Mouse (Mus musculus) liver, postnatal 0 days (tissue): ENCODE measurements around the gene Fyb. TPM values are rescaled to one million over a fixed set of nuclear protein-coding genes. Genes with fewer than 3 reads are reported as not detected.

Experiments
- ATAC-seq: fragments of 200-750 bp; cut with Nextera tagmentation; 2 replicates; pipeline ENCODE4 v1.8.0; 2017; ENCODE audit warnings: mild to moderate bottlenecking, moderate library complexity
- DNase-seq: peaks from one replicate; pipeline ENCODE4 v3.0.0-alpha.2; 2016
- H3K27ac ChIP-seq: fragments of 300-500 bp; sonication (generic); 2 replicates; pipeline ENCODE4 v1.5.1; 2014; ENCODE audit warnings: antibody characterized with exemption, moderate library complexity, mild to moderate bottlenecking, low read depth
- H3K27me3 ChIP-seq: fragments of 300-500 bp; sonication (generic); 2 replicates; pipeline ENCODE4 v1.6.1; 2014; ENCODE audit warnings: low read length, control low read depth, mixed read lengths; ENCODE audit not compliant: insufficient read depth
- H3K36me3 ChIP-seq: fragments of 300-500 bp; sonication (generic); replicated peaks from 2 replicates; pipeline ENCODE4 v1.6.1; 2014; ENCODE audit warnings: mild to moderate bottlenecking, control low read depth, low read length, moderate library complexity, mixed read lengths; ENCODE audit not compliant: insufficient read depth
- H3K4me1 ChIP-seq: fragments of 300-500 bp; sonication (generic); 2 replicates; pipeline ENCODE4 v1.6.1; 2014; ENCODE audit warnings: antibody characterized with exemption, mild to moderate bottlenecking, control low read depth; ENCODE audit not compliant: insufficient read depth
- H3K4me2 ChIP-seq: fragments of 300-500 bp; sonication (generic); 2 replicates; pipeline ENCODE4 v1.6.1; 2014; ENCODE audit warnings: low read depth, mild to moderate bottlenecking, low read length, moderate library complexity, mixed read lengths
- H3K4me3 ChIP-seq: fragments of 300-500 bp; sonication (generic); 2 replicates; pipeline ENCODE4 v1.5.1; 2014; ENCODE audit warnings: low read depth, low read length
- H3K9ac ChIP-seq: fragments of 300-500 bp; sonication (generic); replicated peaks from 2 replicates; pipeline ENCODE4 v1.6.1; 2014; ENCODE audit warnings: mild to moderate bottlenecking, moderate library complexity
- H3K9me3 ChIP-seq: fragments of 300-500 bp; sonication (generic); 2 replicates; pipeline ENCODE4 v1.6.1; 2016; ENCODE audit warnings: mild to moderate bottlenecking, control low read depth, low read length, mixed read lengths
- CTCF ChIP-seq: sonication (generic); IDR thresholded peaks from 2 replicates; pipeline ENCODE4 v1.5.1; 2016; ENCODE audit warnings: antibody characterized with exemption, low read depth
- EP300 ChIP-seq: IDR thresholded peaks from 2 replicates; pipeline ENCODE4 v1.6.1; 2016; ENCODE audit warnings: antibody characterized with exemption, low read depth, mild to moderate bottlenecking
- WGBS: fragments of 180-500 bp; shearing (Covaris S2); extraction: QIAGEN DNeasy Blood & Tissue Kit; methylation state at CpG from one replicate; pipeline ENCODE4 v1.1.7; 2014; ENCODE audit not compliant: insufficient replicate concordance; 5-methylcytosine and 5-hydroxymethylcytosine counted together
- polyA plus RNA-seq: library from polyadenylated mRNA; unstranded; fragments of >200 nt; fragmentation: Nextera tagmentation; extraction: Ambion mirVana; gene quantifications from 2 replicates; pipeline ENCODE4 v1.2.1, GENCODE M21; 2015

The Fyb gene
- polyA plus RNA-seq, 1 experiment from 2014 or later = 29.7 TPM

DNA sequence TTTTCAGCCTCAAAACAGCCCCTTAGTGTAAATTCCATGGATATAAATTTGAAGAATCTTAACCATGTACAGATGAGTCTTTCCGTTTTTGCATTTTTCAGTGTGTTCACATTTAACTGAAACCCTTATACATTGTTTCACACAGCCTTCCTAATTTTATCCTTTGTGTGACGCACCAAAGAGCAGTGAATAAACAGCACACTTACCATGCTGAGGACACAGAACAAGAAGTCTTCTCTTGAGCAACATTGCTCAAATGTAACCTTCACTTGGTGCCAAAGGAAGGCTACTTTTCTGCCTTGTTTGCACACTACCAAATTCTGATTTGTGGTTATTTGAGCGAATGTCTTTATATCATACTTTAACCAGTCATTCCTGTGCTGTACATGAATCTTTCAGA, 122.8 kb downstream of the Fyb start:
- no peak for DNase-seq
- H3K4me3 ChIP-seq = no peak overlapping the region
- H3K27ac ChIP-seq = no peak overlapping the region
- no peaks in the 10 kb centered on the region for H3K27me3 ChIP-seq
- no peak overlapping the region for H3K4me2 ChIP-seq
- WGBS = 81% methylated on average over 3 of the region's 3 CpGs
- no peak for TF ChIP-seq EP300
- TF ChIP-seq CTCF = no peak
- H3K9ac ChIP-seq = no peak overlapping the region
- no peaks in the 10 kb centered on the region for H3K4me1 ChIP-seq
- ATAC-seq = no peak
- 0 out of 2 replicates have a peak, but pooled peaks cover under 1% of the 10 kb centered on the region for H3K36me3 ChIP-seq
- H3K9me3 ChIP-seq = no peaks in the 10 kb centered on the region

DNA sequence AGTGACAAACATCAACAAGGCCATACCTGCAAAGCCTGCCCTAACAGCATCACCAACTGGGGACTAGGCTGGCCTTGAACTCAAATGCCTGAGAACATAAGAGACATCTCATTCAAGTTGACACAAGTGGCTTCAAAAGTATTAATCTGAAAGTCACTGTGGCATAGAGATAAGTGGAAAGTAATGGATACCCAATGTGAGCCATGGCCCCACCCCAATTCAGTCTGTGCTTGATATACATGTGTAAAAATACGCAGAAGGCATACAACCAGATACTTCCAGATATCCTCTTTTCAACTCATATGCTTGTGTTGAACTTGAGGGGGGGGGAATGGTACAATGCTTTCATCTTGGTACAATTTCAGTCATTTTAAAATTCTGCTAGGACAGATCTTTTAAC, 124.4 kb downstream of the Fyb start:
- DNase-seq = no peak
- Histone ChIP-seq H3K4me3 (no peak overlapping the region), H3K27me3 (no peaks in the 10 kb centered on the region), H3K36me3 (no peaks in the 10 kb centered on the region), H3K9me3 (no peaks in the 10 kb centered on the region), H3K27ac (no peak overlapping the region), H3K4me2 (no peak overlapping the region), H3K4me1 (no peaks in the 10 kb centered on the region), H3K9ac (no peak overlapping the region)
- ATAC-seq = no peak
- TF ChIP-seq CTCF = no peak
- no peak for TF ChIP-seq EP300
- 54% methylated on average over 1 of the region's 1 CpGs for WGBS

DNA sequence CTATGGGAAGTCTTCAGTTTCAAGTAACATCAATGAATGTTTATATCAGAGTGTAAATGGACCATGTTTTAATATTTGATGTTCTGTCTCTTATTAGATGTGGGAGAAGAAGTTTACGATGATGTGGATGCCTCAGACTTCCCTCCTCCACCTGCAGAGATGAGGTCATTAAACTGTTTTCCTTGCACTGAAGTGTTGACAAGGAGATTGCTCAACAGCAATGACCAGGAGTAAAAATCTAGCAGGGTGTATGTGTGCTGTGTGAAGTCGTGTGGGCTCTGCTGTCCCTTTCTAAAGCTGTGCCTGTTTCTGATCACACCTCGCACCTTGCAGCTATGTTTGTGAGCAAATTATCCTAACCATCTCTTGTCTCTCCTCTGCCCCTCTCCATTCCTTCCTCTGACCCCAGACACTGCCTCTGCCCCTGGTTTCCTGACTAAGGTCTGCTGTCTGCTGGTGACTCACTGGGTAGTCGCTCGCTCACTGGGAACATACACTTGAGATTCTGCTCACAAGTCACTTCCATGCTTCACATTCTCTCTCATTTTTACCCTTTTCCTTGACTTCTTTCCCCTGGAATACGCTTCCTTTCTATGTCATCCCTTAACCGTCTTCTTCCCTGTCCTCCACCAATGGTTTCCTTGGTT, 126.2 kb downstream of the Fyb start:
- DNase-seq (no peak), ATAC-seq (no peak)
- no peak overlapping the region for H3K4me3 ChIP-seq
- H3K27me3 ChIP-seq = no peaks in the 10 kb centered on the region
- TF ChIP-seq CTCF (no peak), EP300 (no peak)
- no peaks in the 10 kb centered on the region for H3K9me3 ChIP-seq
- no peak overlapping the region for H3K9ac ChIP-seq
- H3K36me3 ChIP-seq = no peaks in the 10 kb centered on the region
- 73% methylated on average over 7 of the region's 7 CpGs for WGBS
- no peak overlapping the region for H3K27ac ChIP-seq
- no peak overlapping the region for H3K4me2 ChIP-seq
- H3K4me1 ChIP-seq = no peaks in the 10 kb centered on the region

GRCm38 (mm10) chr15:6653046-6653445, 130.4 kb downstream of the Fyb start:
- Histone ChIP-seq H3K4me1 (no peaks in the 10 kb centered on the region), H3K9me3 (no peaks in the 10 kb centered on the region), H3K4me2 (no peak overlapping the region), H3K36me3 (no peaks in the 10 kb centered on the region), H3K27me3 (no peaks in the 10 kb centered on the region), H3K9ac (no peak overlapping the region), H3K4me3 (no peak overlapping the region), H3K27ac (no peak overlapping the region)
- no peak for DNase-seq
- 47% methylated on average over 4 of the region's 4 CpGs for WGBS
- no peak for ATAC-seq
- TF ChIP-seq CTCF = no peak
- TF ChIP-seq EP300 = no peak

DNA sequence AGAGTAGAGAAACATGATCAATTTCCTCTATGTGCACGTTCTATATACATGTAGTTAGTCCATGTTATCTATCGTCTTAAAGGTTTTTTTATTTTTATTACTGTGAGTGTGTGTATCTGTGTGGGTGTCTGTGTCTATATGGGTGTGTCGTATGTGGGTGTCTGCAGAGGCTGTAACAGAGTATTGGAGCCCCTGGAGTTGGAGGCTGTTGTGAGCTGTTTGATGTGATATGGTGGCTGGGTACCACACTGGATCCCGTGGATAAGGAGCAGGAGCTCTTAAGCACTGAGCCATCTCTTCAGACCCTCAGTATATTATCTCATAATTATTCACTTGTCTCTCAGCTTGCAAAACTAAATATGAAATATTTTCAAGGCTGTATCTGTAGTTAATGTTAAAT, 135.4 kb downstream of the Fyb start:
- 66% methylated on average over 4 of the region's 4 CpGs for WGBS
- Histone ChIP-seq H3K27me3 (no peaks in the 10 kb centered on the region), H3K27ac (no peak overlapping the region), H3K9ac (no peak overlapping the region), H3K4me3 (no peak overlapping the region), H3K4me1 (no peaks in the 10 kb centered on the region), H3K4me2 (no peak overlapping the region), H3K9me3 (no peaks in the 10 kb centered on the region), H3K36me3 (no peaks in the 10 kb centered on the region)
- ATAC-seq = no peak
- DNase-seq = no peak
- TF ChIP-seq EP300 (no peak), CTCF (no peak)

DNA sequence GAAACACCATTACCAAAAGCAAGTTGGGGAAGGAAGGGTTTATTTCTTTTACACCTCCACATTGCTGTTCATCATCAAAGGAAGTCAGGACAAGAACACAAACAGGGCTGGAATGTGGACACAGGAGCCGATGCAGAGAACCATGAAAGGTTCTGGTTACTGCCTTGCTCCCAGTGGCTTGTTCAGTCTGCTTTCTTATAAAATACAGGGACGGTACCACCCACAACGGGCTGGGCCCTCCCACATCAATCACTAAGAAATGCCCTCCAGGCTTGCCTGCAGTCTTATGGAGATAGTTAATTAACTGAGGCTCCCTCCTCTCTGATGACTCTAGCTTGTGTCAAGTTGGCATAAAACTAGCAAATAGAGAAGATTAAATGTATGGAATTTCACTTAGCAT, 139.3 kb downstream of the Fyb start:
- no peaks in the 10 kb centered on the region for H3K9me3 ChIP-seq
- DNase-seq (no peak), ATAC-seq (no peak)
- H3K36me3 ChIP-seq = no peaks in the 10 kb centered on the region
- no peak for TF ChIP-seq CTCF
- no peak for TF ChIP-seq EP300
- H3K9ac ChIP-seq = no peak overlapping the region
- H3K4me2 ChIP-seq = no peak overlapping the region
- H3K4me3 ChIP-seq = no peak overlapping the region
- 71% methylated on average over 3 of the region's 3 CpGs for WGBS
- H3K27me3 ChIP-seq = no peaks in the 10 kb centered on the region
- H3K27ac ChIP-seq = no peak overlapping the region
- H3K4me1 ChIP-seq = no peaks in the 10 kb centered on the region

DNA sequence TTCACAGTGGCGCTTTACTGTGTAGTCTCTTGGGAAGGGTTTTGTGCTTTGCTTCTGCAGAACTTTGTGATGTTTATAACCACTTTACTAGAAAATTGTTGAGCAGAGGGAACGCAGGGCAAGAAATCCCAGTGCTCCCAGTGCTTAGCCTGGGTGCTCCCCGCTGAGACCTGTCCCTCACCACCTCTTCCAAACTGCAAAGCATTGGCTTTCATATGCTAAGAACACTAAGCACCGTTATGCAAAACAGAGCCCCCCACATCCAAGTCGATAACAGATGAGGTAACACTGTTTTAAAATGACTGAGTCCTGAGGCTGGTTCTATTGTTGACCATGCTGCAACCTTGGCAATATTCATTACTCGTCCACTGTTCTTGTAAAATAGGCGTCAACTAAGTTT, 141.3 kb downstream of the Fyb start:
- H3K36me3 ChIP-seq = no peaks in the 10 kb centered on the region
- no peaks in the 10 kb centered on the region for H3K4me1 ChIP-seq
- H3K9me3 ChIP-seq = no peaks in the 10 kb centered on the region
- no peak for DNase-seq
- WGBS = 72% methylated on average over 7 of the region's 7 CpGs
- H3K9ac ChIP-seq = no peak overlapping the region
- no peak for ATAC-seq
- TF ChIP-seq EP300 = no peak
- no peak for TF ChIP-seq CTCF
- H3K4me3 ChIP-seq = no peak overlapping the region
- no peak overlapping the region for H3K4me2 ChIP-seq
- H3K27me3 ChIP-seq = no peaks in the 10 kb centered on the region
- no peak overlapping the region for H3K27ac ChIP-seq
